Mouse (Mus musculus) brain, embryonic 14.5 days (tissue): ENCODE data around the gene Rrp9.

Source experiments
- CTCF ChIP-seq: fragments of 200-500 bp; IDR thresholded peaks from 2 replicates; pipeline ENCODE4 v1.5.1; 2012; ENCODE audit warnings: inconsistent platforms, mild to moderate bottlenecking, moderate library complexity, borderline replicate concordance; ENCODE audit not compliant: insufficient read depth, insufficient read length; ENCODE audit errors: extremely low read depth
- POLR2A ChIP-seq: fragments of 200-500 bp; IDR thresholded peaks from 2 replicates; pipeline ENCODE4 v1.6.1; 2012; ENCODE audit warnings: mild to moderate bottlenecking, inconsistent platforms, borderline replicate concordance; ENCODE audit not compliant: poor library complexity, insufficient read depth, insufficient read length, severe bottlenecking; ENCODE audit errors: extremely low read depth

DNA sequence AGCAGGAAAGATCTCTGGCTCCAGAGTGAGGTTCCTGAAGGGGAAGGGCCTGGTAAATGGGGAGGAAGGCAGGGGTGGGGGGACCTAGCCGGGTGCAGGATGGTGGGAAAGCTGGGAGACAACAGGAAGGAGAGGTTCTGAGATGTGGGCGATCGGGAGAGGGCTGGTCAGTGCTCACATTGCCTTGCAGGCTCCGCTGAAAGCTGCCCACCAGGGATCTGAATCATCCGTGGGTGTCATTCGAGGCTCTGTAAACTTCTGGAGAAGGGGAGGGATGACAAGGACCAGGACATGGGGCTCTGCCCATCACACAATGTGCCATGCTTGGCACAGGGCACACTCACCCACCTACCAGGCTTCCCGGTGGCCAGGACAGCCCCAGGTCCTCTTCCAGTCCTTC is 42.4 kb upstream of the Rrp9 start:
- TF ChIP-seq POLR2A = no peak
- TF ChIP-seq CTCF = no peak
